Mouse (Mus musculus): Measurements from ENCODE around the gene Slc35e3. TPM values are rescaled to one million over a fixed set of nuclear protein-coding genes. Genes with fewer than 3 reads are reported as not detected.

The Slc35e3 gene
- polyA plus RNA-seq, 1 experiment, result 19.7 TPM

GRCm38 (mm10) chr10:117778328-117778910, 32.3 kb upstream of the Slc35e3 start:
- H3K9me3 ChIP-seq (replicated peaks; ENCODE audit: control insufficient read depth, insufficient read depth, low read length, poor library complexity, severe bottlenecking), result no peaks in the 10 kb centered on the region
- H3K9ac ChIP-seq (ENCODE audit: low read depth, poor library complexity, severe bottlenecking), result no peak overlapping the region
- H3K27me3 ChIP-seq (ENCODE audit: control insufficient read depth, insufficient read depth, low read length, poor library complexity, severe bottlenecking), result no peaks in the 10 kb centered on the region
- TF ChIP-seq CTCF (IDR thresholded peaks at IDR 0.05; ENCODE audit: low read depth, low read length) (no peak), POLR2A (IDR thresholded peaks at IDR 0.05; ENCODE audit: insufficient read depth, low read length) (no peak), EP300 (IDR thresholded peaks at IDR 0.05; ENCODE audit: insufficient read depth, low read depth, low read length) (no peak)
- H3K36me3 ChIP-seq (ENCODE audit: control insufficient read depth, insufficient read depth, low read length, poor library complexity, severe bottlenecking), result peaks cover 55% of the 10 kb centered on the region
- no peak overlapping the region for H3K4me3 ChIP-seq (ENCODE audit: low read depth, low read length)
- no peaks in the 10 kb centered on the region for H3K4me1 ChIP-seq (ENCODE audit: control insufficient read depth, insufficient read depth, low read length)
- no peak overlapping the region for H3K27ac ChIP-seq (ENCODE audit: insufficient read depth, low read length)

- Histone ChIP-seq H3K4me1 (ENCODE audit: control insufficient read depth, insufficient read depth, low read length) (no peaks in the 10 kb centered on the region), H3K9me3 (replicated peaks; ENCODE audit: control insufficient read depth, insufficient read depth, low read length, poor library complexity, severe bottlenecking) (no peaks in the 10 kb centered on the region), H3K9ac (ENCODE audit: low read depth, poor library complexity, severe bottlenecking) (no peak overlapping the region), H3K4me3 (ENCODE audit: low read depth, low read length) (no peak overlapping the region), H3K27me3 (ENCODE audit: control insufficient read depth, insufficient read depth, low read length, poor library complexity, severe bottlenecking) (no peaks in the 10 kb centered on the region), H3K27ac (ENCODE audit: insufficient read depth, low read length) (no peak overlapping the region), H3K36me3 (ENCODE audit: control insufficient read depth, insufficient read depth, low read length, poor library complexity, severe bottlenecking) (peaks cover 61% of the 10 kb centered on the region)
- TF ChIP-seq POLR2A (IDR thresholded peaks at IDR 0.05; ENCODE audit: insufficient read depth, low read length) (no peak), CTCF (IDR thresholded peaks at IDR 0.05; ENCODE audit: low read depth, low read length) (no peak), EP300 (IDR thresholded peaks at IDR 0.05; ENCODE audit: insufficient read depth, low read depth, low read length) (no peak)
Observed at GRCm38 (mm10) chr10:117777501-117778327, 31.5 kb upstream of the Slc35e3 start.

- H3K4me1 ChIP-seq (ENCODE audit: control insufficient read depth, insufficient read depth, low read length), result no peaks in the 10 kb centered on the region
- peaks cover 67% of the 10 kb centered on the region for H3K36me3 ChIP-seq (ENCODE audit: control insufficient read depth, insufficient read depth, low read length, poor library complexity, severe bottlenecking)
- no peaks in the 10 kb centered on the region for H3K9me3 ChIP-seq (replicated peaks; ENCODE audit: control insufficient read depth, insufficient read depth, low read length, poor library complexity, severe bottlenecking)
- H3K9ac ChIP-seq (ENCODE audit: low read depth, poor library complexity, severe bottlenecking), result no peak overlapping the region
- TF ChIP-seq POLR2A (IDR thresholded peaks at IDR 0.05; ENCODE audit: insufficient read depth, low read length) (no peak), CTCF (IDR thresholded peaks at IDR 0.05; ENCODE audit: low read depth, low read length) (no peak), EP300 (IDR thresholded peaks at IDR 0.05; ENCODE audit: insufficient read depth, low read depth, low read length) (no peak)
- H3K27ac ChIP-seq (ENCODE audit: insufficient read depth, low read length), result no peak overlapping the region
- H3K27me3 ChIP-seq (ENCODE audit: control insufficient read depth, insufficient read depth, low read length, poor library complexity, severe bottlenecking), result no peaks in the 10 kb centered on the region
- H3K4me3 ChIP-seq (ENCODE audit: low read depth, low read length), result no peak overlapping the region
Observed at GRCm38 (mm10) chr10:117777103-117777470, 30.9 kb upstream of the Slc35e3 start.

GRCm38 (mm10) chr10:117776281-117777102, 30.3 kb upstream of the Slc35e3 start:
- peaks cover 61% of the 10 kb centered on the region for H3K36me3 ChIP-seq (ENCODE audit: control insufficient read depth, insufficient read depth, low read length, poor library complexity, severe bottlenecking)
- no peak for TF ChIP-seq EP300 (IDR thresholded peaks at IDR 0.05; ENCODE audit: insufficient read depth, low read depth, low read length)
- TF ChIP-seq POLR2A (IDR thresholded peaks at IDR 0.05; ENCODE audit: insufficient read depth, low read length), result no peak
- no peak for TF ChIP-seq CTCF (IDR thresholded peaks at IDR 0.05; ENCODE audit: low read depth, low read length)

GRCm38 (mm10) chr10:117775401-117776144, 29.4 kb upstream of the Slc35e3 start:
- no peaks in the 10 kb centered on the region for H3K27me3 ChIP-seq (ENCODE audit: control insufficient read depth, insufficient read depth, low read length, poor library complexity, severe bottlenecking)
- H3K9me3 ChIP-seq (replicated peaks; ENCODE audit: control insufficient read depth, insufficient read depth, low read length, poor library complexity, severe bottlenecking), result no peaks in the 10 kb centered on the region
- H3K9ac ChIP-seq (ENCODE audit: low read depth, poor library complexity, severe bottlenecking), result no peak overlapping the region
- no peaks in the 10 kb centered on the region for H3K4me1 ChIP-seq (ENCODE audit: control insufficient read depth, insufficient read depth, low read length)
- TF ChIP-seq EP300 (IDR thresholded peaks at IDR 0.05; ENCODE audit: insufficient read depth, low read depth, low read length) (no peak), CTCF (IDR thresholded peaks at IDR 0.05; ENCODE audit: low read depth, low read length) (no peak), POLR2A (IDR thresholded peaks at IDR 0.05; ENCODE audit: insufficient read depth, low read length) (no peak)
- no peak overlapping the region for H3K27ac ChIP-seq (ENCODE audit: insufficient read depth, low read length)
- H3K36me3 ChIP-seq (ENCODE audit: control insufficient read depth, insufficient read depth, low read length, poor library complexity, severe bottlenecking), result peaks cover 63% of the 10 kb centered on the region
- H3K4me3 ChIP-seq (ENCODE audit: low read depth, low read length), result no peak overlapping the region

More at GRCm38 (mm10) chr10:117776281-117777102, 30.3 kb upstream of the Slc35e3 start:
- H3K4me1 ChIP-seq (ENCODE audit: control insufficient read depth, insufficient read depth, low read length), result no peaks in the 10 kb centered on the region
- H3K27me3 ChIP-seq (ENCODE audit: control insufficient read depth, insufficient read depth, low read length, poor library complexity, severe bottlenecking), result no peaks in the 10 kb centered on the region
- no peak overlapping the region for H3K4me3 ChIP-seq (ENCODE audit: low read depth, low read length)
- H3K9ac ChIP-seq (ENCODE audit: low read depth, poor library complexity, severe bottlenecking), result no peak overlapping the region
- no peak overlapping the region for H3K27ac ChIP-seq (ENCODE audit: insufficient read depth, low read length)
- H3K9me3 ChIP-seq (replicated peaks; ENCODE audit: control insufficient read depth, insufficient read depth, low read length, poor library complexity, severe bottlenecking), result no peaks in the 10 kb centered on the region
